In the genomic region with DNA sequence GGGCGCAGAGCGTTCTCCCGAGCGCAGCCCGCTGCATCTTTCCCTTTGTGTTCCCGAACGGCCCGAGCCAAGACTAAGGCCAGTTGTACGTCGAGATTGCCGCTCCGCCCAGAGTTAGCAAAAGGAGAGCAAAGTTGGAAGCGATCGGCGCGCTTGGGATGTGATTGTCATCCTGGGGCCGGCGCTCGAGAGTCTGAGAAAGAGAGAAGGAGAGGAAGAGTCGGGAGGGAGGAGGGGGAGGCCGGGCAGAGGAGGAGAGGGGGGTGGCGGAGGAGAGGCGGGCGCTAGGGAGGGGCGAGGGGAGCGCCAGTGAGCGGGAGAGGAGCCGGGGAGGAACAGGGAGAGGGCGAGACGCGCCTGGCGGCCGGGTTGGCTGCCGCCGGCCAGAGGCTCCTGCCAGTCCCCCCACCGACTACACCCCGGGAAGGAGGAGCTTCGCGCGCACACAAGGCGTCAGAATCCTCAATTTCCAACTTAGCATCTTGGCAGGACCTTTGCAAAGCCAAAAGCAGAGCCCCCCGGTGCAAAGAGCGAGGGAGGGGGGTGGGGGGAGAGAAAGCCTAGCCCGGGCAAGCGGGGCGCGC, we compare ENCODE assay signal across 8 mouse cellular contexts. TPM values are rescaled to one million over a fixed set of nuclear protein-coding genes. Genes with fewer than 3 reads are reported as not detected.
A peak's percentile ranks its signal among the peaks of the same experiment; 100 is the strongest.
DNase-seq lines count a peak whose midpoint lies in the region; ATAC-seq and TF ChIP-seq lines count a peak whose summit lies in the region.

A gene (plus strand): TSS at position 228 of the 584 bp plus-strand sequence.

- 0% methylated on average over 33 of the region's 47 CpGs for WGBS in lung, adult 2 months

- H3K4me3 ChIP-seq in lung, adult 2 months (replicated peaks; ENCODE audit: extremely low read depth, low read depth, low read length): peak within 1 kb of the TSS; percentile 73

- ATAC-seq in inflammation-experienced regulatory T-cells, adult 6 months: no peak

- TF ChIP-seq POLR2A in lung, adult 2 months (IDR thresholded peaks at IDR 0.05; ENCODE audit: borderline replicate concordance, extremely low read depth, low read depth, low read length): peak; percentile 32; the same call in 1 of the 2 replicates

- no peak for TF ChIP-seq CTCF in lung, adult 2 months (IDR thresholded peaks at IDR 0.05; ENCODE audit: insufficient read depth, low read length)

- H3K4me1 ChIP-seq in lung, adult 2 months (ENCODE audit: control insufficient read depth, insufficient read depth, low read length): peaks cover 2% of the 10 kb centered on the region; the same call in 1 of the 2 replicates

- peak; percentile 35 to 36 for DNase-seq in urinary bladder, adult 18-20 months (ENCODE audit: low spot score in 2 of 2)
- DNase-seq in urinary bladder, postnatal 10 days (ENCODE audit: low spot score): no peak
- DNase-seq in embryo, embryonic 10 days (ENCODE audit: low spot score): peak; percentile 91
- peak; percentile 82 to 90 for DNase-seq in heart, adult 18-20 months
- peak; percentile 72 for DNase-seq in kidney, adult 11 months
- peak; percentile 82 for DNase-seq in lung, adult 2 months
- DNase-seq in ovary, postnatal 36 days (ENCODE audit: low spot score): peak; percentile 81

RNA-seq across cellular contexts. Expression of the gene that starts here (rescaled TPM):
- total RNA-seq in heart, adult 18-20 months (2021): 1 to 10 TPM; 6.0 to 6.5 TPM
- 34.3 and 43.7 TPM in 2 replicates for polyA plus RNA-seq in lung, adult 2 months (2012; rRNA removed)
- not detected for polyA plus RNA-seq in inflammation-experienced regulatory T-cells, adult 6 months (2017; shearing (Covaris generic))

Comparison
In these comparisons a context has a peak if more than half of its experiments do, and no peak if none do; other contexts are left out.
1. RNA of the gene that starts here (polyA plus RNA-seq): 34.3 to 43.7 TPM in lung, adult 2 months; not detected in inflammation-experienced regulatory T-cells, adult 6 months; every median in the first group is over 10 times any median in the second.